Mouse (Mus musculus): ENCODE data around the gene Aldh1a7.
"Not testable (repeated sequence)": the region's sequence is repeated elsewhere in the genome, so short reads cannot be mapped to it uniquely, and the experiment has no call there.

Gene Aldh1a7

DNA sequence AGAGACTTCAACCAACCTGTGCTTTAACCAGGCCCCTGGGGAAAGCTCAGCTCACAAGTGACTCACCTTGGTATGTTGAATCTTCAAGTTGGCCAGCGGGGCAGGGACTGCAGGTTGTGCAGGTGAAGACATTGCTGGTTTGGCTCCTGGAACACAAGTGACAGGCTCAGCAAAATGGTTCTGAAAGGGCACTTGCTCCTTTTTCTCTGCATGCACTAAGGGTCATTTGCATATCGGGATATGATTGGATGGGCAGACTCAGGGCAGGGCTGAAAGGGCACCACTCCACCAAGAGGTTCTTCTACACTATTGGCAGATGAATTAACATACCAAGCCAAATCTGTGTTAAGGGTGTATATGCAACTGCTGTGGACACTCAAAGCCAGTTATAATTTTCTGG, at the start of gene Aldh1a7:
TSS of gene Aldh1a7 (minus strand) at position 182 of the 400 bp plus-strand sequence.
- DNase-seq (ENCODE audit: low read depth, low spot score), result peak; percentile 4

DNA sequence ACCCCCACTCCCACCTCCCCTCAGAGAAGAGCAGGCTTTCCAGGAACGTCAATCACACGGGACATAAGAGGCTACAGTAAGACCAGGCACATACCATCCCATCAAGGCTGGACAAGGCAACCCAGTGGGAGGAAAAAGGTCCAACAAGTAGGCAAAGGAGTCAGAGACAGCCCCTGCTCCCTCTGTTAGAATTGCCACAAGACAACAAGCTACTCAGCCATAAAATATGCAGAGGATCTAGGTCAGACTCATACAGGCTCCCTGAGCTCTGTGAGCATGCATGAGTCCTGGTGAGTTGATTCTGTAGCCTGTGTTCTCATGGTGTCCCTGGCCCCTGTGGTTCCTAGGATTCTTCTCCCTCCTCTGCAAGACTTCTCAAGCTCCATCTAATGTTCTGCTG, 48.3 kb upstream of the Aldh1a7 start:
- DNase-seq (ENCODE audit: low read depth, low spot score), result no peak

DNA sequence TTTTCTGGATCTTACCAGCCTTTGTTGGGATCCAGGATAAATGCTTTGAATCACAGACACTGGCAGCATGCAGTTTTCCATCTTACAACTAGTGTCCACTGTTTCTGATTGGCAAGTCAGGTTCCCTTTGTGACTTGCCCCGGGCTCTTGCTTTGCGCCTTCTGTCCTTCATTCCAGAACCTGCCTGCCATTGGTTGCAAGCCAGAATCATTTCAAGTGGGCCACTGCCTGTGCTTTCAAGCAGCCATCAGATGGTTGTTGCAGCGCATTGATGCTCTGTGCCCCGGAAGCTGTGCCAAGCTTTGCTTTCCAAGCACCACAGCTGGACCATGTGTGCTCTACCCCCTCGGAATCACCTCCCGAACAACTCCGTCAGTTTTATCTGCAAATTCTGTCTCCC, 46.6 kb upstream of the Aldh1a7 start:
- no peak for DNase-seq (ENCODE audit: low read depth, low spot score)

DNA sequence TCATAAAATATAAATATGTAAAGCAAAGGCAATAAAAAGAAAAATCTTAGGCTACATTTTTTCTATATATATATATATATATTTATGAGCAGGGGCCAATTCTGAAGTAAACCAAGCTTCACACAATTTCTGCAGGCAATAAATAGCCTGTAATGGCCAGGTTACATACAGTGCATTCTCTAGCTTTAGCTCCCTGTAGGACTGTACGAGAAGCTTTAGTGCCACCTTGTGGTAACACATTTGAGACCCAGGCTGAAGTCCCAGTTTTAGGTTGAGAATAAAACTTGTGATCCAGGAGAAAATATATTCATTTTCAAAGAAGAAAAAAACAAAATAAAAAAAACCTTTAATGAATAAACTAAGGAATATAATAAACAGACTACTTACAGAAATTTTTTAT, 36.9 kb upstream of the Aldh1a7 start:
- DNase-seq (ENCODE audit: low read depth, low spot score), result peak; percentile 2

DNA sequence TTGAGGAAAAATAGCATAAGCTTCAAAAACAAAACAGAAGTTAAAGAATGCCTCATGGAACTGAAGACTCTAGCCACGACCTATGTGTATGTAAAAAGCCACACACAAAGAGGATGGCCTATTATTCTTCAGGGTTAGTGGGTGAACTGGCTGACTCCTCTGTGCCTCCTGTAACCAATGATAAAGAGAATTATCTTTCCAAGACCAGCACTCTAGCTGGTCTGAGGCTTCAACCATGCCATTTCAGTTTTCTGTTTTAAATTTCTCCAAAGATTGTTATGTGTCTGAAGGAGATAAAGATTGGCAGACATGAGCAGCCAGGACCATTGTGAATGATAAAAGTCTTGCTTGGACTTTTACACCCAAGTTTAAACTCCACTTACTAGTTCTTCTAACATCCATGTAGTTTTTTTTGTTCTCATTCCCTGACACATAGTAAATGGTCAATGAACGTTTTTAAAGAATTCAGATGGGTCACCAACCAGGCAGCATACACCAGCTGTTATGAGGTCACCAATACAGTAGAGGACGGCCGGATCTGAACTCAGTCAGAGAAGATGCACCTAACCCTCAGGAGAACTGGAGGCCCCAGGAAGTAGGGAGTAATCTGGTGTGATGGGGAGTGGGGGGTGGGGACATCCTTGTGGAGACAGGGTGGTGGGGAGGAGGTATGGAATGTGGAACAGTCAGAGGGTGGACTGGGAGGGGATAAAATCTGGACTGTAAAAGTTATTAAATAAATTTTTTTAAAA, 34.5 kb upstream of the Aldh1a7 start:
- no peak for DNase-seq (ENCODE audit: low read depth, low spot score)

DNA sequence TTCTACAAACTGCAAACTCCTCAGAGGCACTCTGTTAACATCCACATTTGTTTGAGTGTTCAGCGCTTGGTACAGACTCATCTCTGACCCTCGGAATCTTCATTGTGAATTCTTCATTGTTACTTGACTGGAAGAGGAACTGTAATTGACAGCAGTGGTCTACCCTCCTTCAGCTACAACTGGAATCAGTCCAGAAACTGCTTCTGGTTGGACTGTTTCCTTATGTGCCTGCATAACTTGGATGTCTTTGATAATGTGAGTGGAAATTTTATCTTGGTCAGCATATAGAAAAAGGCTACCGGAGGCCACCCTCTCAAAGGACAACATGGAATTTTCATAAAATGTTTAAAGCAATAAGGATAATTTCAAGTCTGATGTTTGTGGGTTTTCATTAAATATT, 33.8 kb upstream of the Aldh1a7 start:
- DNase-seq (ENCODE audit: low read depth, low spot score), result no peak

DNA sequence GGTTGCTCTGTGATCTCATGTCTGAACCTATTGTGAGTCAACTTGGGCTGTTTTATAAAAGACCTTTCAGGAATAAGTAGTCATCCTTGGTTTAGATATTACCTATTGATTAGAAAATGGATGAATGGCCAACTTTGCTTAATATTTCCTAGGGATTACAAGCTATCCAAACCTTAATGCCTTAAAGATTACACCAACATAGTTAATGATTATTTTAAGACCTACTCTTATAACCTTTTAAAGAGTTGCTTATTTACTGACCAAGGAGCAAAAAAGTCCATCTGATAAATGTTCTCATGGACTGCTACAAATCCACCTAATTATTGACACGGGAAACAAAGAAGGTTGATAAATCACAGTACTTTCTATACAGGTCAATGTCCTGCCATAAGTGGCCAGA, 17.3 kb upstream of the Aldh1a7 start:
- no peak for DNase-seq (ENCODE audit: low read depth, low spot score)

DNA sequence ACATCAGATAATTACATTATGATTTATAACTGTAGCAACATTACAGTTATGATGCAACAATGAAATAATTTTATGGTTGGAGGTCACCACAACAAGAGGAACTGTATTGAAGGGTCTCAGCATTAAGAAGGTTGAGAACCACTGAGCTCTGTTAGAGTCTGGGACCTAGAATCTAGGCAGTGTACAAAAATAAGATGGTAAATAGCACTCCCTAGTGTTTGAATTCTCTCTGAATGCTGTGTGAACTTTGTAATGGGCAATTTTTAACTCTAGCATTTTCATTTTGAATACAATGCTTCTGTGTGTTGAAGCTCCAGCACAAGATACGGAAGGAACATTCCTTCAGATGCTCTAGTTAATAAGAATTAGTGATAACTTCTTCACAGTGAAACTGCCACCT, 916 bp upstream of the Aldh1a7 start:
- DNase-seq (ENCODE audit: low read depth, low spot score), result no peak

DNA sequence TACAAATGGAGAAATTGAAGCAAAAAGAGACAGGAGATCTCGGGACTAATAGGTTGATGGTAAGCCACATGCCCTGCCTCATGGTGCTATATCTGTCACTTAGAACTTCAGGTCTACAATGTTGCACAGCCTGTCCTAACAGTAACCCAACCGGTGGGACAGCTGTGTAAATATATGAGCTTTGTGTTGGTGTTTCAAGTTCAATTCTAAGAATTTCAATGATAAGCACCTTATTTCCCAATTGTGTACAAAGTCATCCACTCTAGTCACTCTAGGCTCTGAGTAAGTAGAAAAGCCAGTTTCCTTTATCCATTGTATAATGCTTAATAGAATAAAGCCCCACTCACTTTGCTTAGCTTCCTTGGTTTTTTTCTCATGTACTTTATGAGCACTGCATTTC, 4.4 kb downstream of the Aldh1a7 start:
- DNase-seq (ENCODE audit: low read depth, low spot score), result no peak

DNA sequence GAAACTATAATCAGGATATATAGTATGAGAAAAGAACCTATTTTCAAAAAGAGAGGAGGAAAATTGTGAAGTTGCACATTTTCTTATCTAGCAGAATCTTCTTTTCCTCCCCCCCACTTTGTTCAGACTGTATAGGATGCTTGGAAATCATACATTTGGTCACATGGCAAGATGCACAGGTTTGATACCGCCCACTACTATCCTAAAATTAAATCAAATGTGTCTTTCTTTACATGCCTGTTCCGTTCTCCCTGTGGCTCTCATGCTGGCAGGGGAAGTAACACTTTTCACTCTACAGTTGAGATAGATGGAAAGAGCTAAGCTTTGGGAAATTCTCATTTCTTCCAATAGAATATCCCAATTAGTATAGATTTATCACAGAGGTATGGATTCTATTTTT, 7.1 kb downstream of the Aldh1a7 start:
- no peak for DNase-seq (ENCODE audit: low read depth, low spot score)

DNA sequence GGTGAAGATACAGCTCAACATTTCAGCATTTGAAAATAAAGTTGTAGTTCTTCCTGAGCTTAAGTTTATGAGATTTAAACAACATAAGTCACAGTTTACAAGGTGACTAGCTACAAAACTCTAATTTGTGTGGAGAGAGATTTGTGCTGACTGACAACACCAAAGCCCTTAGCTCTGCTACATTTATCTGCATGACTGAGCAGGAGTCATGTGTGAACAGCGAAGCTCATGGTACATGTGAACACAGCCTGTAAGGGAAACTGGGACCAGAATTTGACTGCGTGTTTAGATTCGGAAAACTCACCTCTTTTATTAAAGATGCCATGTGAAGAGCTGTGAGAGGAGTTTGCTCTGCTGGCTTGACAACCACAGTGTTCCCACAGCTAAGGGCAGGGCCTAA, 11.7 kb downstream of the Aldh1a7 start:
- DNase-seq (ENCODE audit: low read depth, low spot score), result no peak

DNA sequence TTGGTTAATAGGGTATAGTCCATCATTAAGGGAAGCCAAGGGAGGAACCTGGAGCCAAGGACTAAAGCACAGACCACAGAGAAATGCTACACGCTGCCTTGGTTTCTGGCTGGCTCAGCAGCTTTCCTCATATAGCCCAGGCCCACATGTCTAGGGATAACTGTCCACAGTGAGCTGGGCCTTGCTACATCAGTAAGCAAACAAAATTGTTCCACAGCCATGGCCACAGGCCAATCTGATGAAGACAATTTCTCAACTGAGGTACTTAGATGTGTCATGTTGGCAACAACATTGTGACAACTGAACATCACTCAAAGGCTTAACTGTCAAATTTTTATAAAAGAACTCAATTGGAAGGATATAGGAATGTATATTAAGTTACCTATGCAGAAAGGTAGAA, 12.3 kb downstream of the Aldh1a7 start:
- no peak for DNase-seq (ENCODE audit: low read depth, low spot score)

DNA sequence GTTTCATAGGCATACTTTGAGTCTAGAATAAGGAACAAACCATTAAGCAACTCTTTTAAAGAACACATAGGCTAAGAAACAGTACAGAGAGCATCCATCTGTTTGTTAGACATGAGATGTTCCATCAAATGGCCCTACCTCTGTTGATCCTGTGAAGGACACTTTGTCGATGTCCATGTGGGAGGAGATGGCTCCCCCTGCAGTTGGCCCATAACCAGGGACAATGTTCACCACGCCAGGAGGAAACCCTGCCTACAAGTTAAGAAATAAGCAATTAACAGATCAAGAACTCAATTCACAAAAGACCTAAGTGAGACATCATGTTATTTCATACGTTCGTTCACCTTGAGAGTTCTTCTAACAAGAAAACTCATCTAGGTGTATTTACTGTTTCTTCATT, 12.8 kb downstream of the Aldh1a7 start:
- DNase-seq (ENCODE audit: low read depth, low spot score), result no peak

DNA sequence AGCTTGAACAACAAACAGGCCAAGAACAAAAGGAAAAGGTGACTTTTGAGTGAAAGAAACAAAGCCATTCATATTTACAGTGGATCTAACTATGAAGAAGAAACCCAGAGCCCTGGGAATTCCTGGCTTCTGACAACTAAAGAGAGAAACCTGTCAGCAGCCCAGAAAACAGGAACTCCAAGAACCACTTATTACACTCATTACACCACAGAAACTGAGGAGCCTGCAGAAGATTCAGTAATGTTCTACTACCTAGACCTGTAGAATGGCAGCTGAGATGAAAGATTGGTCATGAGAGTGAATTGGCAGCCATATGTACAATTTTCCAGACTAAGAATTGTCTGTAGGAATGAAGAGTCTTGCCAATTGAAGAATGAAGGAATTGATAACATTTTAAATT, 20.2 kb downstream of the Aldh1a7 start:
- no peak for DNase-seq (ENCODE audit: low read depth, low spot score)

DNA sequence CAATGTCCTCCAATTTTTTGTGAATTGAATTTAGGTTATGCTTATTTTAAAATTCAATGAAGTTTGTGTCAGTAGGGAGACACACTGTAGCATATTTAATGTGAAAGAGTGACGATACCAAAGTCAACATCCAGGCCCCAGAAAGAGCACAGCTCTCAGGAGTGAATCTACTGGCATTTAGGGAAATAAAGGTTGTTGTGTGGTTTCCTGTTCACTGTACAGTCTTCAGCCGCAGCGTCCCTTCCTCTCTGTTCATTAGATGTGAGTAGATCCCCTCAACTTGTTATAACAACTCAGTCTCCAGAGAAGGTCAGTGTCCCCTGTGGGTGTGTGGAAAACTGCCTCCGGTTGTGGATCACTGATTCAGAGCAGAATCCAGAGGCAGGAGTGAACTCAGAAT, 20.6 kb downstream of the Aldh1a7 start:
- no peak for DNase-seq (ENCODE audit: low read depth, low spot score)

DNA sequence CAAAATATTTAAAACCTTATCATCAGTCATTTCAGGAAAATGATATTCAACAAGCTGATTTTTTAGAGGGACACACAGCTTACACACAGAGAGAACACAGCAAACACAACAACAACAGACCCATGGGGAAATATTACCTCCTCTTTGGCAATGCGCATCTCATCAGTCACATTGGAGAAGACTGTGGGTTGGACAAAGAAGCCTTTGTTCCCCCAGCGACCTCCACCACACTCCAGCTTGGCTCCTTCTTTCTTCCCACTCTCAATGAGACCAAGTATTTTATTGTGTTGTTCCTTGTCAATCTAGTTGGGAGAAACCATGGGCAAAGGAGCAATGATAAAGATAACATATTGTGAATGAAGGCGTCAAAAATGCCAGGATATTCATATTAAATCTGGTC, 25.3 kb downstream of the Aldh1a7 start:
- no peak for DNase-seq (ENCODE audit: low read depth, low spot score)

DNA sequence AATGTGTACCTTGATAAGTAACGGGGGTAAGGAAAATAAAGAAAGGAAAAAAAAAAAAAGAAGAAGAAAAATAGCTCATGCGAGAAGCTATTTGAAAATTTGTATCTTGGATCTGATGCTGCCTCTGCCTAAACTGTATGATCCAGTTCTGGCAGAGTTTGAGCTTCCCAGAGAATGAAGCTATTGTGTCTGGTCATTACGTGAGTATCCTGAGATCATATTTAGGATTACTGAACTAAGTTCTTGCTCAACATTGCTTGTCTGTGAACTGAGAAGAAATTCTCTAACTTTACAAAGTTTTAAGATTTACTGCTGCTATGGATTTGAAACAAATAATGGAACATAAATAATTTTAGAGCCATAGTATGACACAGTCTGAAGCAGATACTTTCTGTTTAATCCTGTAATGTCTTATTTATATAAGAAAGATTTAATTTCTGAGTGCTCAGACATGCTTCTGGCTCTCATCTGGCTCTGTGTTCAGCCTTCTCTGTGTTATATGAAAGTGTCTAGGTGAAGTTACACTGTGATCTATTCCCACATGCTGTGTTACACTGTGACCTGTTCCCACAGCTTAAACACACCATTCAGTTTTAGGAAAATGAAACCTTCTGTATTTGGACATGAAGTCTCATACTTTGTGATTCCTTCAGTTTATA, 49.5 kb downstream of the Aldh1a7 start:
- no peak for DNase-seq (ENCODE audit: low read depth, low spot score)

DNA sequence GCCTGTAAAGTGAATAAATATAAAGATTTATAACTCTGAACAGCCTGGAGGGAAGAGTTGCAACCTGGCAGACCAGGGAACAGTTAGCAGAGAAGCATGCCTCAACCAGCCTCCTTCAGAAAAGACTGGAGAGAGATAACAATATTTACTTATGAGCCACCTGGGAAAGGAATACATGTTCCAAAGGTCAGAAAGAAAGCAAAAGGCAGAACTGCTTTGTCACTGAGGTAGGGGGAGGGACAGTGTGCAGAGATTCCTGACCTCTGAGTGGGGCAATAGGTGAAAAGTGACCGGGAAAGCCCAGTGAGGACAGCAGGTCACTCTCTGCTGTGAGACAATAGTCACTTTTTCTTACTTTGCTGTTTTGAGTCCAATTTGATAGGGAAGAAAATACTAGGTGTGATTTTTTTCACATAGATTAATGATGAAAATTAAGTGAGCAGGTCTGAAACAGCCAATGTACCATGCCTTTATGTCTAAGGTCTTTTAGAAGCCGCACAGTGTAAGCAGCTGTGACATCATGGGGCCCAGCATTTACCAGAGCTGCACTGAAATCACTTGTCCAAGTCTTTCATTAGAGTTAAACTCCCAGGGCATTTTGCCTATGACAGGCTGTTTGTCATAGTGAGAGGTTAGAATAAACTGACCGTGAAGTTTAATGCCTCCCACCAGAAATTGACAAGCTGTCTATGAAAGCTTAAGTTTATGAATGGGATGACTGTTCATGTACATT, 73.1 kb downstream of the Aldh1a7 start:
- no peak for DNase-seq (ENCODE audit: low read depth, low spot score)

DNA sequence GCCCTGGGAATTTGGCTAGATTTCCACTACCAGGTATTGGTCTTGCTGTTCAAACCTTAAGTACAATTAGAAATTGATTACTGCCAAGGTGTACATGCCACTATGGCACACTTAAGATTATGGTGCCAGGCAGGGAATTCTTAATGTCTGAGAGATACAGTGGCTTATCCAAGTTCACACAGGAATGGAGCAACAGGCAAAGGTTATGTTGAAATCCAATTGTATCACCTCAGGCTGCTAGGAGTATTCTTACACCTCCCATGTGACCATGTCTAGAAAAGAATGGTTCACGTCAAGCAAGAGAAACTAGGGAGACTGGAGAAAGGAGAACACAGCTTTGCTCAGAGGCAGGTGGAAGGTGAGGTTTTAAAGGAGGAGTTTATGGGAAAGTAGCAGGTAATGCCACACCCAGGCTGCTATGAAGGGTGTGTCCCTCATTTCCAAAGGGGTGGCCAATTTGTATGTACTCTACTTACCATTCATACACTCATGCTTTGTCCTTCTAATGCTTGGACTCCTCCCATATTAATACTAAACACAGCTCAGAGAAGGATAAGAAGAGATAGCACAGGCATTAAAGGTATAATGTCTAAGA, 74.2 kb downstream of the Aldh1a7 start:
- no peak for DNase-seq (ENCODE audit: low read depth, low spot score)

DNA sequence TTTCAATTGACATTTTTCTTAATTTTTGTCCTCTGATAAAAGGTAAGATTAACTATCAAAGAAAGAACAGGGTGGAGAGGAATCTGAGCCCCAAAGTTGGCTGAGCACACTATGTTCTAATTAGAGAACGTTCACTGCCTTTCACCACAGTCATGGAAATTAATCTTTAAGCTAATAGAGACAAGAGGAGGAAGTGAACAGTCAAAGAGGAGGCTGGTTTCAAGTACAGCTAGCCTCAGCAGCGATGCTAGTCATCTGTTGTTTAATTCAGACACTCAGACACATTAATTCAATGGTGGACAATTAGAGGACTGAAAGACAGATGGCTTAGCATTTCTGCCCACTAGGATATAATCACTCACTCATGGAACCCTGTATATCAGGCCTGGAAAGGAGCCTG, 77.4 kb downstream of the Aldh1a7 start:
- no peak for DNase-seq (ENCODE audit: low read depth, low spot score)

DNA sequence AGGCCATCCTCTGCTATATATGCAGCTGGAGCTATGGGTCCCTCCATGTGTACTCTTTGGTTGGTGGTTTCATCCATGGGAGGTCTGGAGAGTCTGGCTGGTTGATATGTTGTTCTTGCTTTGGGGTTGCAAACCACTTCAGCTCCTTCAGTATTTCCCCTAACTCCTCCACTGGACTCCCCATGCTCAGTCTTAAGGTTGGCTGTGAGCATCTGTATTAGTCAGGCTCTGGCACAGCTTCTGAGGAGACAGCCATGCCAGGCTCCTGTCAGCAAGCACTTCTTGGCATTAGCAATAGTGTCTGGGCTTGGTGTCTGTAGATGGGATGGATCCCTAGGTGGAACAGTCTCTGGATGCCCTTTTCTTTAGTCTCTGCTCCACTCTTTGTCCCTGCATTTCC, 79.9 kb downstream of the Aldh1a7 start:
- DNase-seq (ENCODE audit: low read depth, low spot score), result not testable (repeated sequence)

DNA sequence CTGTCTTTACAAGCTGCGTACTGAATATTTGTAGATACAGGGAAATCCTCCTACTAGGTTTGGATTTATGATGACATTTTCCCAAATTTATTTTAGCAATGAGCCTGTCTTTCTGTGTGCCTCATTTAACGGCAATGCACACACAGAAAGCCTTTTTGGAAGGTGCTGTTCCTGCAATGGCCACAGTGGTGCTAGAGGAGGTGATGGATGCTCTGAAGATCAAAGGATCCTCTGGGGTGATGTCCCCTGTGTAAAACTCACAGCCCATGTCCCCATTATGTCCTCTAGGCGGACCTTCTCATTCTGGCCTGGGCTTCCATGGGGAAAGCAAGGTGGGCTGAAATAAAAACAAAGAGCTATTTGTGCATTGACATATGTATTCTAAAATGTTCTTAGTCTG, 83.0 kb downstream of the Aldh1a7 start:
- DNase-seq (ENCODE audit: low read depth, low spot score), result no peak

Data from skeletal muscle tissue, adult 2 months (tissue).